Mouse (Mus musculus) layer of hippocampus, adult 2 months (tissue): ENCODE measurements around the gene Olfr689. TPM values are rescaled to one million over a fixed set of nuclear protein-coding genes. Genes with fewer than 3 reads are reported as not detected.
"Not testable (repeated sequence)": the region's sequence is repeated elsewhere in the genome, so short reads cannot be mapped to it uniquely, and the experiment has no call there.

Experiments
- DNase-seq, 2 experiments: peaks; one replicate each; pipeline ENCODE4 v3.0.0; 2022; ENCODE audit warnings: low spot score in 2 of 2
- H3K27ac ChIP-seq: fragments of 200-600 bp; 2 replicates; pipeline ENCODE4 v1.8.1; 2022
- H3K4me3 ChIP-seq: fragments of 200-600 bp; 2 replicates; pipeline ENCODE4 v1.8.1; 2022; ENCODE audit warnings: mild to moderate bottlenecking
- CTCF ChIP-seq: fragments of 200-600 bp; conservative IDR thresholded peaks from 2 replicates; pipeline ENCODE4 v1.8.1; 2022; ENCODE audit warnings: antibody characterized with exemption, mild to moderate bottlenecking, moderate library complexity
- long read RNA-seq, 2 experiments: library from polyadenylated mRNA; stranded (forward); transcript quantifications; one replicate each; pipeline ENCODE4 v2.0.0; 2021; ENCODE audit warnings: borderline mapping rate in 2 of 2
- total RNA-seq, 2 experiments: library from RNA; stranded (reverse); gene quantifications; 2 replicates each; pipeline ENCODE4 v1.2.3; 2021

Olfr689 gene
- total RNA-seq = not detected
- long read RNA-seq, experiment 1 = 0 reads
- long read RNA-seq, experiment 2 = 0 reads

- Histone ChIP-seq H3K4me3 (no peak within 1 kb of the TSS), H3K27ac (no peak within 1 kb of the TSS)
- DNase-seq = no peak
- TF ChIP-seq CTCF = no peak
Observed at GRCm38 (mm10) chr7:105310865-105311264, at the start of gene Olfr689. Gene Olfr689 (plus strand): TSS chr7:105311165.

GRCm38 (mm10) chr7:105272426-105272825 lies 38.5 kb upstream of the Olfr689 start:
- TF ChIP-seq CTCF = no peak
- no peak for DNase-seq
- no peak overlapping the region for H3K27ac ChIP-seq
- H3K4me3 ChIP-seq = no peak overlapping the region

GRCm38 (mm10) chr7:105287795-105288194 lies 23.2 kb upstream of the Olfr689 start, which contains the start of gene Olfr688:
Gene Olfr688 (plus strand): TSS chr7:105288095.
- H3K4me3 ChIP-seq = no peak within 1 kb of the TSS
- no peak for TF ChIP-seq CTCF
- no peak for DNase-seq
- no peak within 1 kb of the TSS for H3K27ac ChIP-seq

- DNase-seq = no peak
- no peak overlapping the region for H3K27ac ChIP-seq
- no peak overlapping the region for H3K4me3 ChIP-seq
- TF ChIP-seq CTCF = no peak
Observed at GRCm38 (mm10) chr7:105290051-105290450, 20.9 kb upstream of the Olfr689 start.

GRCm38 (mm10) chr7:105325302-105325701 lies 14.3 kb downstream of the Olfr689 start:
- peak; percentile 50 for TF ChIP-seq CTCF
- Histone ChIP-seq H3K27ac (no peak overlapping the region), H3K4me3 (no peak overlapping the region)
- no peak for DNase-seq

- no peak within 1 kb of the TSS for H3K27ac ChIP-seq
- no peak for TF ChIP-seq CTCF
- H3K4me3 ChIP-seq = no peak within 1 kb of the TSS
- no peak for DNase-seq
Observed at GRCm38 (mm10) chr7:105334004-105334403, 23.0 kb downstream of the Olfr689 start, which contains the start of gene Olfr690. Gene Olfr690 (minus strand): TSS chr7:105334104.

- H3K4me3 ChIP-seq = no peak within 1 kb of the TSS
- no peak for DNase-seq
- no peak for TF ChIP-seq CTCF
- no peak within 1 kb of the TSS for H3K27ac ChIP-seq
Observed at GRCm38 (mm10) chr7:105342170-105342569, 31.2 kb downstream of the Olfr689 start, which contains the start of gene Olfr691. Gene Olfr691 (minus strand): TSS chr7:105342270.

- DNase-seq = no peak
- TF ChIP-seq CTCF = no peak
- Histone ChIP-seq H3K27ac (no peak overlapping the region), H3K4me3 (no peak overlapping the region)
Observed at GRCm38 (mm10) chr7:105342752-105343151, 31.8 kb downstream of the Olfr689 start.

GRCm38 (mm10) chr7:105356064-105356463 lies 45.1 kb downstream of the Olfr689 start:
- DNase-seq, H3K4me3 ChIP-seq, H3K27ac ChIP-seq: not testable (repeated sequence)

- DNase-seq, H3K27ac ChIP-seq, H3K4me3 ChIP-seq: not testable (repeated sequence)
Observed at GRCm38 (mm10) chr7:105356487-105356886, 45.5 kb downstream of the Olfr689 start.

GRCm38 (mm10) chr7:105361713-105362112 lies 50.7 kb downstream of the Olfr689 start:
- Histone ChIP-seq H3K27ac (no peak overlapping the region), H3K4me3 (no peak overlapping the region)
- no peak for DNase-seq
- no peak for TF ChIP-seq CTCF

GRCm38 (mm10) chr7:105367268-105367667 lies 56.3 kb downstream of the Olfr689 start:
- DNase-seq = no peak
- Histone ChIP-seq H3K4me3 (no peak overlapping the region), H3K27ac (no peak overlapping the region)
- no peak for TF ChIP-seq CTCF

- Histone ChIP-seq H3K4me3 (no peak within 1 kb of the TSS), H3K27ac (no peak within 1 kb of the TSS)
- no peak for TF ChIP-seq CTCF
- DNase-seq = no peak
Observed at GRCm38 (mm10) chr7:105367930-105368329, 57.0 kb downstream of the Olfr689 start, which contains the start of gene Olfr692. Gene Olfr692 (plus strand): TSS chr7:105368230.

- TF ChIP-seq CTCF = no peak
- H3K4me3 ChIP-seq = no peak overlapping the region
- no peak overlapping the region for H3K27ac ChIP-seq
- no peak for DNase-seq
Observed at GRCm38 (mm10) chr7:105368521-105368920, 57.6 kb downstream of the Olfr689 start.

Other genes with a start within 250 kb of the Olfr689 start
- gene Olfr678, start 246.7 kb upstream of the Olfr689 start, total RNA-seq = not detected
- gene Olfr679, start 230.0 kb upstream of the Olfr689 start, total RNA-seq = not detected
- gene Olfr680-ps1, start 218.3 kb upstream of the Olfr689 start, total RNA-seq = not detected
- gene Olfr681, start 194.3 kb upstream of the Olfr689 start, total RNA-seq = not detected
- under 1 TPM in 1 of 2 experiments, not detected in 1; 0.25 TPM for gene Olfr683, start 164.2 kb upstream of the Olfr689 start, total RNA-seq
- not detected for gene Olfr684, start 147.5 kb upstream of the Olfr689 start, total RNA-seq
- not detected for gene Olfr685, start 125.2 kb upstream of the Olfr689 start, total RNA-seq
- gene Olfr686, start 103.7 kb upstream of the Olfr689 start, total RNA-seq = not detected
- gene Olfr688, start 23.1 kb upstream of the Olfr689 start, total RNA-seq = not detected
- 1 to 10 TPM in 1 of 2 experiments, under 1 TPM in 1; 0.44 to 1.0 TPM for gene Olfr690, start 22.9 kb downstream of the Olfr689 start, total RNA-seq
- gene Olfr691, start 31.1 kb downstream of the Olfr689 start, total RNA-seq = under 1 TPM; 0.61 to 0.74 TPM
- not detected for gene Olfr692, start 57.1 kb downstream of the Olfr689 start, total RNA-seq
- gene Gm5901, start 63.9 kb downstream of the Olfr689 start, total RNA-seq = not detected
- 10 to 100 TPM; 59.7 to 66.1 TPM for gene Fam160a2, start 88.9 kb downstream of the Olfr689 start, total RNA-seq
- under 1 TPM; 0.69 to 0.90 TPM for gene Cnga4, start 93.4 kb downstream of the Olfr689 start, total RNA-seq
- 1 to 10 TPM; 6.2 to 6.5 TPM for gene Cckbr, start 114.6 kb downstream of the Olfr689 start, total RNA-seq
- 10 to 100 TPM; 13.9 to 14.2 TPM for gene Cavin3, start 171.1 kb downstream of the Olfr689 start, total RNA-seq
- gene Smpd1, start 243.2 kb downstream of the Olfr689 start, total RNA-seq = 10 to 100 TPM; 82.7 to 86.2 TPM